Mouse (Mus musculus): Measurements from ENCODE around the gene Nrg3.
"Not testable (repeated sequence)": the region's sequence is repeated elsewhere in the genome, so short reads cannot be mapped to it uniquely, and the experiment has no call there.

Nrg3 gene

DNA sequence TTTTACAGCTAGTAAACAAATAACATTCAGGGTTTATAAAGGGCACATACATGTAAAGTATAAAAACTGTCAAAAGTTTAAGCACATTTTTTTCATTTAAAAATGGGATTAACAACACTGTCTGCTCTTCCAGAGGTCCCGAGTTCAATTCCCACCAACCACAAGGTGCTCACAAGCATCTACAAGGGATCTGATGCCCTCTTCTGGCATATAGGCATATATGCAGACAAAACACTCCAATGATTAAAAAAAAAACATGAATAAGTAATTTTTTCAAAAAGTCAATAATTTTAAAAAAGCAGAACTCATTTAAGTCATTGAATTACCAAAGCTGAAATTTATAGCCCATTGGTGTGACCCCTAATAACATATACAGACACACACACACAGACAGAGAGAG is 878.6 kb downstream of the Nrg3 start:
- no peak for DNase-seq

DNA sequence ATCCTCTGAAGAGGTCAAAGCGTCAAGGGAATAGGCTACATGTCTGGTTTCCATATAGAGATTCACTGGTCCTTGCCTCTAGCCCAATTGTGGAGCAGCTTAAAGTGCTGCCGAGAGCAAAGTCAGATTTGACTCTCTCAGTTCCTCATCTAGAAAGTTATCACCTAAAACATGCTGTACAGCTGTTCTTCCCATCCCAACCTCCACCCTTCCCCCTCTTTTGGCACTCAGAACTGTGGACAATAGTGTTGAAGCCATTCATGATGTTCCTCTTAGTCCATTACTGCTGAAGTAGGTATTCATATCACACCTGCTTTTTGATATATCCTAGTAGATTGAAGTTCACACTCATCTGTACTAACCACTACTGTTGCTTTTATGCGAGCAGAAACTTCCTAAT is 896.1 kb downstream of the Nrg3 start:
- no peak for DNase-seq

DNA sequence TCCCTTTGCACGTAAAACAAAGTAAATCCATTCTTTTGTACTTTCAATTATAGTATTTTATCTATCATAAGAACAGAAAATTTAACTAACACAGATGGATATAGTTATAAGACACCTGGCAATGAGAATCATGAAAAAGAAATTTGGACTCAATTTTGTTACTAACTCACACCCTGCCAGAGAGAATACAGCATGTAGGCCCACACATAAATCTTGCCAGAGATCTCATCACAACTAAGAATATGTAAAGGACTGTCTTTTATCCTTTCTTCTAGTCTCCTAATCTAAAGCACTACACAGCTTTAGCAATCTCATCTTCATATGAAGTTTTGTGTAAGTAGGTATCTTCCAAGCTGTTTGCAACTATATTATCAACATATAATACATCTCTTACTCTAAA is 904.7 kb downstream of the Nrg3 start:
- DNase-seq = no peak

DNA sequence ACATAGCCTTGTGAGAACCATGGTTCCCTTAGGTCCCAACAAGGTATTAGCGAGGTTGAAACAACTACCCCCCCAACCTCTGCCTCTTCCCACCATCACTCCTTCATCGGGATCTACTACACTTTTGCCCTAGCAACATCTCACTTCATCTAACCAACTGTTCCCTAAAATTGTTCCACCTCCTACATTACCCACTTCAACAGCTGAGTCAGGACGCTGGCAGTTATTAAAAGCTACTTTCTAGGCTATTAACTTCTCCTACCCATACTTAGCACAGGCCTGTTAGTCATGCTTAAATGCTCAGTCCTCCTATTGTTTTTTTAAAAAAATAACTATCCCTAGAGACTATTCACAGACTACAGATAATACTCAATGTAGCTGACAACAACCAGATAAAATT is 906.7 kb downstream of the Nrg3 start:
- no peak for DNase-seq

DNA sequence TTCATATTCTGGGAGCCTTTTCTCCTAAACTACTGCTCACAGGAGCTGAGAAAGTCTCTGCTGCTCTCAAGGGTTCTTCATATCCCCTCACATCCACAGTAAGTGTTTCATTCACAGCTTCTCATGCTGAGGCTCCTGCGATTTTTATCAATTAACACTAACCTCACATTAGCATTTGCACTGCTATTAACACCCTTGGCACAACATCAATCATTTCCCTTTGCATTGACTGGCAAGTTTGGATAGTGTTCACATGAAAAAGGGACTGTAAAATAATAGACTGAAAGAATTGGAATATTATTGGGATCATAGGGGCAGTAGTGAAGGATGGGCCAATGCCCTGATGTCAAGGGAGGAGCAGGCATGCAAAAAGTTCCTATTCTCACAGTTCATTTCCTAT is 918.3 kb downstream of the Nrg3 start:
- DNase-seq = no peak

DNA sequence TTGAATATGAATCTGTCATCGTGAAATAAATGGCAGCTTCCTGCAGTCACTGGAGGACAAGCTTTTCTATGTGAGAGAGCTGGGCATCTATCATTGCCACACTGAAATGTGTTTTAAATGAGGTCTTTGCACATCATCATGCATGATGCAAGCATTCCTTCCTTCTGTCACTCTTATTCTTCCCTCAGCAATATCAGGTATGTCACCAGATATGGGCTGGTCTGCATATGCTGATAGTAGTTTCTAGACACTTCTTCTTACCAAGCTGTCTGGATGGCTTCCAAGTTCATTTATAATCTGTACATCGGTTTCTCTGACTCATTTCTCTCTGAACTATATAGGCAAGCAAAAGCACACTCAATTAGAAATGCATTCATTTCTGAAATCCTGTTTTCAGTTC is 925.6 kb downstream of the Nrg3 start:
- no peak for DNase-seq

DNA sequence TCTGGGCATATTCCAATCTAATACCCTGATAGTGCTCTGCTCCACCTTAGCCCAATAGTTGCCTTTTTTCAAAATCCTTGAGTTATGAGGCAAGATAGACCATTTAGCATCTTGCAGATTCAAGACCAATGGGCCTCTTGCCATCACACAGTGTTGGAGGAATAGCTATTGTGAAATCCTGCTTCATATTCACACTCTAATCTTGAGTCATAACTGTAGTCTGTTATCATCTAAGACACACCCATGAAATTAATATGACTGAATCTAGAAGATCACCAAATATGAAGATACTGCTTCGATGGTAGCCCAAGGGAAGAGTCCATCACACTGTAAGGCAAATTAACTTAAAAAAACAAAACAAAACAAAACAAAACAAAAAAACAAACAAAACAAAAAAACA is 937.7 kb downstream of the Nrg3 start:
- no peak for DNase-seq

DNA sequence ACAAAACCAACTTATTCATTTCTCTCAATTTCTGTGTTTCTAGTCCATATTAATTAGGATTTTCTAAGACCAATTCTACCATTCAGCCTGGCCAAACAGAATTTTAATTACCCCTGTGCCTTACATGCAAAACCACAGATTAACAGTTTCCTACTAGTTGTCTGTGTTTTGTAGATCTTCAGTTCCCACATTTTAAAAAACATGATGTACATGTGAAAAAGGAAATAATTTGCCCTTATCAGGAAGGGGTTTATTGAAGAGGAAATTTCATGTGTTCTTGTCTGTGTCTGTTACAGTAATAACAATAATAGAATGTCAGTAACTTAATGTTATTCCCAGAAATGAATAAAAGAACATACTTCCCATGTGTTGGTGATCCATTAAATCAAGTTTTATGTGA is 939.4 kb downstream of the Nrg3 start:
- no peak for DNase-seq

DNA sequence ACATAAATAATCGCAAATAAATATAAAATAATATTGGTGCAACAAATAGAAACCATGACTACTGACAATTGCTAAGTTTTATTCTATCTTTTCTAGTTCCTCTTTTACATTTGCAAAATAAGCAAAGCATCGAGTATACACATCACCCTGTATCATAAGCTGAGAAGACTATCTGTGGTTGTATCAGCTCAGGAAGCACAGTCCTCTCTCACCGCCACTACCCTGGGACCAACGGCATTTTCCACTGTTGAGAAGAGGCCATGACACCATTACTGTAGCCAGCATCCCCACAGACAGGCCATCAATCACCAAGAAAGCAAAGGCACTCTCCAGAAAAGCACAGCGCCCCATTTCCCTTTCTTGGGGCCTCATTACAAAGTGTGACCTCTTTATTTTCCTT is 956.7 kb downstream of the Nrg3 start:
- DNase-seq = no peak

DNA sequence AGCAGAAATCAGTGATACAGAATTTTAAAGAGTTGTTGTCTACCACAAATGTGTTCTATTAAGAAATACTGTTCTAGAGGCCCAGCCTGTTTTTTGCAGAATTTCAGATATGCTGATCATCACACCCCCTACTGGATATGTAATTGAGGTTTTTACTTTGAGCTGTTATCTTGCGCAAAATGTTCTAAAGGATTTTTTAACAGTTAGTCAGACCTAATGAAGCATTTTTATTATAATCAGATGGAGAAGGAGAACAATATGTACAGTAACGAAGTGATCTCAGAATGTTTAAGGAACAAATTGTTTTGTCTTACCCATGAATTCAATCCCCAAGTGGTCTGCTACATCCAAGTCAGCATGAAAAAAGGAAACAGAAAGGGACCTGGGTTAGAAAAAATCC is 963.9 kb downstream of the Nrg3 start:
- DNase-seq = no peak

DNA sequence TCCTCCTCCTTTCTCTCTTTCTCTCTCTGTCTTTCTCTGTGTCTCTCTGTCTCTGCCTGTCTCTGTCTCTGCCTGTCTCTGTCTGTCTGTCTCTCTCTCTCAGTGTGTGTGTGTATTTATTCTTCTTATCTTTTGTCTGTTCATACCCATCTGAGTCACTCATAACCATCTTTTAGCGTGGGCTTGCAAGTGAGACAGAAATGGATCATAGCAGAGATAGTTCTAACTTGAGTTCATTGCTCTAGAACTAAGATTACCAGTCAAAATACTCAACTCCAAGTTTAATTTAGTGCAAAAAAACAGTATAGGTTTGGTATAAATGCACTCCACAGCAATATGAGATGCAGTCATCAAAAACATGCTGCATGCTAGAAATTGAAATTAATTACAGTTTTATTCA is 977.9 kb downstream of the Nrg3 start:
- no peak for DNase-seq

DNA sequence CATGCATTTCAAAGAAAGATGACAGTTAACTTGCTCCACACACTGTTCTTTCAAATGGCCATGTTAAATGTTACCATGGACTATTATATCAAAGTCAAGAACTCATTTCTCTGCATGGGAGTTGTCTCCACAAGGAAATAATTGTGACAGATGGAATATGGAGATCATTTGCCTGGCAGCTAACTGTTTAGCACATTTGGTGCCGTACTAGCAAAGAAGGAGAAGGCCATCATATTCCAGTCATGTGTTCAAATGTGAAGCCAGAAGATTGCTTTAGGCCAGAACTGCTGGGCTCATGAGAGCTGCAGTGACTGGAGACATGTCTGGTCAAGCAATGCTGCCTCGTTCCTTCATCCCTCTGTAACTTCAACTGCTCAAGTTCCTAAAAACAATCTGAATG is 1025.8 kb downstream of the Nrg3 start:
- DNase-seq = no peak

DNA sequence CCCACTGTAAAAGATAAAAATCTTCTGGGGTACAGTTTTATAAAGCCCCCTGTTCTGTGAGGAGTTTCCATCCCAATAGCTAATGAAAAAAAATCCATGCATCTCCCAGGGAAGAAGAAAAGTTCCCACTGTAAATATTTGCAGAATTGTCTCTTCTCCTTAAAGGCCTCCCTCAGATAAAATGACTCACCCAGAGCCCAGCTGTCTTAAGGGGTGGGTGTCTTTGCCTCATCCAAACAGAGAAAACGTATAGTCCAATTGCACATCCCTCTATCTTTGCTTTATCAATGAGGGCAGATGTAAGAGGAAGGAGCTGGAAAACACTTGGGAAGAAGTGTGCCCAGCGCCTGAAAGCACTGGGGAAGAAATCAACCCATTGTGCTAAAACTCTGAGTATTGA is 1028.1 kb downstream of the Nrg3 start:
- no peak for DNase-seq

DNA sequence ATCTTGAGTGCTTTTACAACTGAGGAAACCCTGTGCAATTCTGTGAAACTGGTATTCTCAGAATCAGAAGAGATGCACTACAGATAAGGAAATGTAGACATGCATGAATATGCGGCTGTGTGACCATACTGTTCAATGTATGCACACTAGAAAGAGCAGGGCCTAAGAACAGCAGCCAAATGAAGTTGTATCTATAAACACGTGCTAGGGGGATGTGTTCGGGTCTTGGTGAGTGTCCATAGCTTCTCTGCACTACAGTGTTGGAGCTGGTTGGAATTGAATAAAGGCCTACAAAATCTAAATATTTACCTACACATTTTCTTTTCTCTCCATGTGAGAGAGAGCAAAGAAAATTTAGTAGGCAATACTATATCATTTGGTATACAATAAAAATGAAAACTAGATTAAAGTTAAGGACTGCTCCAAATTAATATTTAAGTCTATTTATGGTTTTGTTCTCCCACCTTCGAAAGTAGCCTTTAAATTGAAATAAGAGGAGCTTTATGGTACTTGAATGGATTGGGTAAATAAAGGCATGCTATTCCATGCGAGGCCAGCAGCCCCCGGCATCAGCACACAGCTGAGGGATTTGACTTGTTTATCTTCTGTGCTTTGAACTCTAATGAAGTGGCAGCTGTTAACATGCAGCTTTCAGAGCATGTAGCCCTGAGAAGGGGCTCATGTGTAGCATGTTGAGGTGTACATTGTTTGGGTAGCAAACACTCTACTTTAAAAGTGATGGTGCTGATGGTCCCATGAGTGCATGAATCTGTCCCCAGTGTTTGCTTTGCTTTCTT is 1038.9 kb downstream of the Nrg3 start:
- no peak for DNase-seq

DNA sequence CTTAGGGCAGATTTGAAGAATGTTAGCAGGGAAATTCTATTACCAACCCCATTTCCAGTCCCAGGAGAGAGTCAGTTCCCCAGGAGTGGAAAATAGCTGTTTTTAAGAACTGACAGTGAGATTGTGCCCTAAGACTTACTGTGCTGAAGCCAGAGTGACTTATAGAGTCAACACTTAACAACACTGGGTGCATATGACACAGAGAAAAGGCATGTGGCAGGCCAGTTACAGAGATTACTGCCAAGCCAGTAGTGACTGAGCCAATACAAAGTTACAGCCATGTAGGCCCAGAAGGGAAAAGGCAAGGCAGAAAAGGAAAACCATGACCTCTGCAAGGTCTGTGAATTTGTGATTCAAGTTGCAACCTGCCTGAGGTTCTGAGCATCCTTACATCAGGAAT is 1098.2 kb downstream of the Nrg3 start:
- no peak for DNase-seq

DNA sequence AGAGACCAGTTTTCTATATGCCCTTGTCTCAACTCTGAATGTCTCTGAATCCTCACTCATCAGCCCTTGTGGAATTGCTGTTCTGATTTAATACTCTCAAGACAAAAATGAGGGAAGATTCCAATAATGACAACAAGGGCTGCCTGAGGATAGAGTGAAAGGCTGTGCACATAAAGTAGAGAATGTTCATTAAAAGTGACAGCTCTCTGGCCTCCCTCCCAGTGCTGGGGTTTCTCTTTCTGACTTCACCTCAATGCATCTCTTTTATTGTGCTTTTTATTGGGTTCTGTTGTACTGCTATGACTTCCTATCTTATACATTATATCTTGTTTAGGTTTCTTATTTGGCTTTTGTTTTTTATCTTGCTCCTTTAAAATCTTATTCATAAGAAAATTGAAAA is 1131.9 kb downstream of the Nrg3 start:
- DNase-seq = no peak

DNA sequence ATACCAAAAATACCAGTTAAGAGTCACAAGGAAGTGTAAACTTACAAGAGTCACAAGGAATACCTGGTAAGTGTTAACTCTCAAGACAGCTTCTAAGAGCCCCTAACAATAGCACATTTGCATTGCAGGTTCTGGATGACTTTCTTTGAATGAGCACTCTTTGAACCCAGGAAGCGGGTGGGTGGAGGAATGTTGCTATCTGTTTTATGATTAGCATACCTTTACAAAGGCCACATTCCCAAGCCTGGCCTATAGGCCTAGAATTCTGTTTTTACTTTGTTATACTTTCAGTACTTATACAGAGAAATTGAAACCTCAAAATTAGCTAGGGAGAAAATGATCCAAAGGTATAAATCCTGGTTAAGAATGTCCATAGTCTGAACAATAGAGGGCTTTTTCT is 1150.0 kb downstream of the Nrg3 start:
- not testable (repeated sequence) for DNase-seq

DNA sequence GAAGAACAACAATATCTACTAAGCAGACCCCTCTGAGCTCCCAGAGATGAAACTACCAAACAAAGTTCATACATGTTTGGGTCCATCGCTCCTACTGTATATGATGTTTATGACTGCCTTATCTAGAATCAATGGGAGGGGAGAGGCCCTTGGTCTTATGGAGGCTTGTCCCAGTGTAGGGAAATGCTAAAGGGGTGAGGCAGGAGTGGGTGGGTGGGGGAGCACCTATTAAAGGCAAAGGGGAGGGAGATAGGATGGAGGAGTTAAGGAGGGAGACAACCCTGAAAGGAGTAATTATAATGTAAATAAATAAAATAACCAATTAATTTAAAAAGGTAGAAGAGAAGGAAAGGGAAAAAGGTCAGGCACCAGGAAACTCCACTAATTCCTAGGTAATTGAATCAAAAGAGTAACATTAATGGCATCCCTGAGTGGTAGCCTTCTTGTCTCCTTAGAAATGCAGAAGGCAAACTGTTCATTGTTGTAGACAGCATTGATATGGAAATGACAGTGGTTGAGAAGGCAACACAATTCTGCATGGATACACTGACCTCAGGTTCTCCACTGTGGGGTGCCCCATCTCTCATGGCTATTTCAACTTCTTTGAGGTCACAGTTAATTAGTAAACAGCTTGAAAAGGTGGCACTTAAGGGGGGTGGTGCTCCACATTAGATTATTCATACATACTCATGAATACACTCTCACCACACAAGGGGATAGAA is 1152.1 kb downstream of the Nrg3 start:
- DNase-seq = no peak
